Mouse (Mus musculus) effector memory CD4-positive, alpha-beta T cell, adult 5 months (primary cell): ENCODE results near the gene Hdgfl3. TPM values are rescaled to one million over a fixed set of nuclear protein-coding genes. Genes with fewer than 3 reads are reported as not detected.

ENCODE experiments used
- polyA plus RNA-seq: library from polyadenylated mRNA; unstranded; fragments of 100-300 nt; shearing (Covaris generic); gene quantifications from one replicate; pipeline ENCODE4 v1.2.1, GENCODE M21; 2017

Hdgfl3 gene
- 10.7 TPM for polyA plus RNA-seq

DNA sequence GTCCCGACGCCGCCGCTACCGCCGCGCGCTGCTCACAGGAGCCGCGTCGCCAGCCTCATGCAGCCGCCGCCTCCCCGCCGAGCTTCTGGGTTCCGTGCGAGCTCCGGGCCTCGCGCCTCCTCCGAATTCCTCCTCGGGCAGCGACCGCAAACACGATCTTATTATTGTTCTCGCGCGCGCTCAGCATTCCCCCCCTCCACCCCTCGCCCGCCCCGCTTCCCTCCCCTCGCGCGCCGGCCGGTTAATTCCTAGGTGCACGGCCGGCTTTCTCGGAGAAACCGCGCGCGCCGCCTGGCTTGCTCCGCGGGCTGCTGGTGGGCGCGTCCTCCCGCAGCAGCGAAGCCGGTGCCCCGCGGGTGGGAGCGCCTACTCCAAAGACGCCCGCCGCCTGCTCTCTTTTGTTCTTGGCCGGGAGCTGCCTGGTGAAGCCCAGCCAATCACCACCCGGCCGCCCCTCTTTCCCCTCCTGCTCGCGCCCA lies at the start of gene Hdgfl3:
TSS of gene Hdgfl3 (minus strand) at position 207 of the 479 bp plus-strand sequence.

DNA sequence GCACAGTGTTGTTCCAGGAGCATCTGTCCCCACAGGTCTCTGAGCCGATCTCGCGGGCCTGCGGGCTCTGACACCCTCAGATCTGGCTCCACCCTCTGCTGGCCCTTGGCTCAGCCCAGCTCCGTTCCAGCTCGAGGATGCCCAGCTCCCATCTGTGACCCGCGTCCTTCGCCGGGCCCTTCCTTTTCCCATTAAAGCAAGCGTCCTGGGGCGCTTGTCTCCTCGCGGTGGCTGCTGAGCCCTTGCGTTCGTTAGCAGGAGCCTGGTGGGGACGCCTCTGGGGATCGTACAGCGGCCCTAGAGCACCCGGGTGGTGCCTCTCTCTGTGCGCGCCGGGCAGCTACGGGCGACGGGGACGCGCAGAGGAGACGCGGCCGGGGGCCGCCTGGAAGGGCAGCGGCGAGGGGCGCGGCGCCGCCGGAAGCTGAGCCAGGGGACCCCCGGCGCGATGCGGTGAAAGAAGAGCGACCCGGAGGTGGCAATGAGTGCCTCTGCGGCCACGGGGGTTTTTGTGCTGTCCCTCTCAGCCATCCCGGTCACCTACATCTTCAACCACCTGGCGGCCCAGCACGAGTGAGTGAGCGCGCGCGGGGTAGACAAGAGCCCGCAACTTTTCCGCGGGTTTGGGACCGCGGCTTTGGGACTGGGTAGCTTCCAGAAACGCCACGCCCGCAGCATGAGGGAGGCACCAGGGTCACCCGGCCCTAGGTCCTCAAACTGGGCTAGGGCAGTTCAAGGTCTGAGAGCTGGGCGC lies 75.1 kb downstream of the Hdgfl3 start, which contains the start of gene Tm6sf1:
TSS of gene Tm6sf1 (plus strand) at position 34 of the 754 bp plus-strand sequence.

DNA sequence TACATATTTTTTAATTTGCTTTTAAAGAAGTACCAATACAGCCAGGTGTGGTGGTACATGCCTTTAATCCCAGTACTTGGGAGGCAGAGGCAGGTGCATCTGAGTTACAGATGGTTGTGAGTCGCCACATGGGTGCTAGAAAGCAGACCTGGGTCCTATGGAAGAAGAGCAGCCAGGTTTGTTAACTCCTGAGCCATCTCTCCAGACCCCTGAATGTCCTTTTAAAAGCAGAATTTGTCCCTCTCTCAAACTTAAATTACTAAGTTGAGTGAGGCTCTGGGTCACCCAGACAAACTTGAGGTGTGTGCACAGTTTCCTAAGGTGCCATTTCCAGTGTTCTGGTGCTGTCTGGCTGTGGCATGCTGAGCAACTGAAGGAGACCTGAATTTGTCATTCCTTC lies 78.6 kb downstream of the Hdgfl3 start, which contains the start of gene Gm10160:
TSS of gene Gm10160 (minus strand) at position 101 of the 400 bp plus-strand sequence.

Other genes with a start within 250 kb of the Hdgfl3 start
- not detected for gene Homer2, start 226.9 kb downstream of the Hdgfl3 start, polyA plus RNA-seq
- gene Ramac, start 171.5 kb downstream of the Hdgfl3 start, polyA plus RNA-seq, result 144 TPM
- 30.6 TPM for gene 3110040N11Rik, start 145.0 kb downstream of the Hdgfl3 start, polyA plus RNA-seq
- 70.6 TPM for gene Btbd1, start 105.0 kb downstream of the Hdgfl3 start, polyA plus RNA-seq
- not detected for gene Gm10160, start 78.7 kb downstream of the Hdgfl3 start, polyA plus RNA-seq
- 8.2 TPM for gene Tm6sf1, start 75.5 kb downstream of the Hdgfl3 start, polyA plus RNA-seq
- not detected for gene Bnc1, start 57.8 kb upstream of the Hdgfl3 start, polyA plus RNA-seq
- 2.4 TPM for gene Sh3gl3, start 239.4 kb upstream of the Hdgfl3 start, polyA plus RNA-seq